ENCODE assay signal across 13 mouse cellular contexts in the genomic region with DNA sequence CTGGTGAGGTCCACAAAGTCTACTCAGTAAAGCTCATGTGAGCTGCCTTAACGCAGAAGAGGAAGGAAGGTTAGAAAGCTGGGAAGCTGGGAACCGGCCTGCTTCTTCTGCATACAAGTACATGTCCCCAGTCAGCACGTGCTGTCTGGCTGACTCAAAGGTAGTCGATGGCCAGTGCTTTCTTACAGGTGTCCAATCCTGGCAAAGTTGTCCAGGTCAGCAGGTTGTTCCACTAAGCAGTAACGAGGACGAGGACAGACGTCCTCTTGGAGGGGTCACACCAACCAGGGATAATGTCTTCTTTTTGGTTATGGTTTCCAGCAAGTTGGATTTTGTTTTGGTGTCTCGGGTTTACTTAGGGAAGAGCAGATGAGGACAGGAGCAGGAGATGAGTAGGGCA. TPM values are rescaled to one million over a fixed set of nuclear protein-coding genes. Genes with fewer than 3 reads are reported as not detected.
DNase-seq lines count a peak whose midpoint lies in the region; ATAC-seq and TF ChIP-seq lines count a peak whose summit lies in the region.
"Had no signal": no experiment of that assay in that cellular context is flagged by ENCODE, and none has a peak within 500 bp of the region (broad histone marks: within the 10 kb centered on the region; RNA-seq: fewer than 3 reads in every experiment).

No protein-coding gene starts in this region.

- no peak for ATAC-seq in limb, embryonic 12.5 days (ENCODE audit: insufficient number of reproducible peaks, insufficient read depth, low FRiP score, low TSS enrichment, low read depth)
- no peak for ATAC-seq in megakaryocyte, adult 5-6 weeks (ENCODE audit: poor library complexity, severe bottlenecking)
- no peak for ATAC-seq in forebrain, embryonic 12.5 days (ENCODE audit: low FRiP score)

- no peak overlapping the region for H3K9ac ChIP-seq in limb, embryonic 12.5 days (replicated peaks)
- H3K9ac ChIP-seq in forebrain, embryonic 12.5 days = no peak overlapping the region
- H3K9ac ChIP-seq: embryonic facial prominence, embryonic 15.5 days had no signal

- H3K4me3 ChIP-seq in gastrocnemius, adult 2 months = no peak overlapping the region; the same call in 1 of the 2 replicates
- no peak overlapping the region for H3K4me3 ChIP-seq in limb, embryonic 12.5 days (replicated peaks)
- no peak overlapping the region for H3K4me3 ChIP-seq in forebrain, embryonic 12.5 days (replicated peaks)
- H3K4me3 ChIP-seq: embryonic facial prominence, embryonic 15.5 days; megakaryocyte, embryonic 14.5 days had no signal

- peaks cover 60% of the 10 kb centered on the region for H3K4me1 ChIP-seq in limb, embryonic 12.5 days (replicated peaks)
- peaks cover 11% of the 10 kb centered on the region for H3K4me1 ChIP-seq in forebrain, embryonic 12.5 days

- no peak for TF ChIP-seq CTCF in gastrocnemius, adult 2 months (IDR thresholded peaks at IDR 0.05)

- H3K4me2 ChIP-seq in limb, embryonic 12.5 days = 0 out of 2 replicates have a peak overlapping the region, but pooled peaks have one; percentile 97
- H3K4me2 ChIP-seq in forebrain, embryonic 12.5 days = no peak overlapping the region
- H3K4me2 ChIP-seq: embryonic facial prominence, embryonic 15.5 days had no signal

- peaks cover 81% of the 10 kb centered on the region for H3K27me3 ChIP-seq in limb, embryonic 12.5 days
- peaks cover 99% of the 10 kb centered on the region for H3K27me3 ChIP-seq in forebrain, embryonic 12.5 days

- H3K27ac ChIP-seq in gastrocnemius, adult 2 months = peak overlapping the region; percentile 88
- H3K27ac ChIP-seq in limb, embryonic 12.5 days = no peak overlapping the region
- no peak overlapping the region for H3K27ac ChIP-seq in forebrain, embryonic 12.5 days
- H3K27ac ChIP-seq: embryonic facial prominence, embryonic 15.5 days had no signal

- peaks cover 6% of the 10 kb centered on the region; the same call in 1 of the 2 replicates for H3K36me3 ChIP-seq in limb, embryonic 12.5 days
- no peaks in the 10 kb centered on the region for H3K36me3 ChIP-seq in forebrain, embryonic 12.5 days (replicated peaks)
- H3K36me3 ChIP-seq: embryonic facial prominence, embryonic 15.5 days had no signal

- H3K9me3 ChIP-seq in limb, embryonic 12.5 days = no peaks in the 10 kb centered on the region
- H3K9me3 ChIP-seq in forebrain, embryonic 12.5 days = no peaks in the 10 kb centered on the region
- H3K9me3 ChIP-seq: embryonic facial prominence, embryonic 15.5 days had no signal

- DNase-seq in gastrocnemius, adult 2 months = no peak
- DNase-seq in gastrocnemius, adult 8-10 months (ENCODE audit: low spot score in 2 of 2) = no peak
- peak; percentile 21 for DNase-seq in ZHBTc4 (ENCODE audit: low read depth, low spot score)
- DNase-seq in induced T-regulatory cell, adult 2 months (ENCODE audit: low read depth) = peak; percentile 6
- DNase-seq in urinary bladder, postnatal 10 days (ENCODE audit: low spot score) = no peak

- intact Hi-C loops in gastrocnemius, adult 2 months (cut with DNase I) = loop anchor here (5.0 kb wide), 2 partner anchors 128 to 178 kb away; a partner anchor contains a TSS

- WGBS in limb, embryonic 12.5 days = 24% methylated on average over 8 of the region's 8 CpGs
- WGBS in forebrain, embryonic 12.5 days = 3% methylated on average over 8 of the region's 8 CpGs

RNA-seq across cellular contexts. Expression of a gene that starts 1.6 kb away (rescaled TPM):
- total RNA-seq in gastrocnemius, adult 2 months (2021) = 1 to 10 TPM; 2.7 to 3.3 TPM
- total RNA-seq in gastrocnemius, adult 8-10 months (2022) = 1 to 10 TPM; 1.8 to 2.8 (median 2.1) TPM
- polyA plus RNA-seq in limb, embryonic 12.5 days (2016; fragmentation: Nextera tagmentation; extraction: Ambion mirVana) = 0.35 and 0.90 TPM in 2 replicates
- 0.27 TPM in 1 of 2 replicates, not detected in the other for total RNA-seq in megakaryocyte, adult 5-6 weeks (2015)
- 0.28 TPM in 1 of 2 replicates, not detected in the other for total RNA-seq in megakaryocyte, adult 5-6 weeks (2017)
- polyA plus RNA-seq in forebrain, embryonic 12.5 days (2016; fragmentation: Nextera tagmentation; extraction: Ambion mirVana) = not detected in 2 replicates
- total RNA-seq: left cerebral cortex, postnatal 14 days had no signal

RNA-seq across cellular contexts. Expression of a gene that starts 12.6 kb away (rescaled TPM):
- total RNA-seq in gastrocnemius, adult 2 months (2021) = under 1 TPM in 1 of 2 experiments, not detected in 1; 0.10 TPM
- total RNA-seq in gastrocnemius, adult 8-10 months (2022) = under 1 TPM in 1 of 4 experiments, not detected in 3; 0.13 TPM
- 0.91 and 0.98 TPM in 2 replicates for polyA plus RNA-seq in limb, embryonic 12.5 days (2016; fragmentation: Nextera tagmentation; extraction: Ambion mirVana)
- not detected in 2 replicates for total RNA-seq in megakaryocyte, adult 5-6 weeks (2015)
- total RNA-seq in megakaryocyte, adult 5-6 weeks (2017) = not detected in 2 replicates
- not detected in 2 replicates for polyA plus RNA-seq in forebrain, embryonic 12.5 days (2016; fragmentation: Nextera tagmentation; extraction: Ambion mirVana)
- total RNA-seq: gastrocnemius, adult 18-20 months; hematopoietic stem cell, adult 5-6 weeks; left cerebral cortex, postnatal 14 days had no signal
- polyA plus RNA-seq: embryonic facial prominence, embryonic 15.5 days had no signal

RNA-seq across cellular contexts. Expression of a gene that starts 14.5 kb away (rescaled TPM):
- 1 to 10 TPM; 2.2 to 2.9 TPM for total RNA-seq in gastrocnemius, adult 2 months (2021)
- 1 to 10 TPM; 1.2 to 1.9 (median 1.5) TPM for total RNA-seq in gastrocnemius, adult 8-10 months (2022)
- 8.2 and 9.2 TPM in 2 replicates for polyA plus RNA-seq in limb, embryonic 12.5 days (2016; fragmentation: Nextera tagmentation; extraction: Ambion mirVana)
- 0.09 and 0.13 TPM in 2 replicates for total RNA-seq in megakaryocyte, adult 5-6 weeks (2015)
- total RNA-seq in megakaryocyte, adult 5-6 weeks (2017) = 0.18 TPM in 1 of 2 replicates, not detected in the other
- not detected in 2 replicates for polyA plus RNA-seq in forebrain, embryonic 12.5 days (2016; fragmentation: Nextera tagmentation; extraction: Ambion mirVana)
- total RNA-seq: left cerebral cortex, postnatal 14 days had no signal

RNA-seq across cellular contexts. Expression of a gene that starts 18.6 kb away (rescaled TPM):
- total RNA-seq in gastrocnemius, adult 2 months (2021) = 1 to 10 TPM; 2.6 to 2.7 TPM
- total RNA-seq in gastrocnemius, adult 8-10 months (2022) = 1 to 10 TPM in 2 of 4 experiments, under 1 TPM in 2; 0.45 to 2.3 (median 1.2) TPM
- polyA plus RNA-seq in limb, embryonic 12.5 days (2016; fragmentation: Nextera tagmentation; extraction: Ambion mirVana) = 3.1 and 4.1 TPM in 2 replicates
- total RNA-seq in megakaryocyte, adult 5-6 weeks (2015) = not detected in 2 replicates
- total RNA-seq in megakaryocyte, adult 5-6 weeks (2017) = not detected in 2 replicates
- polyA plus RNA-seq in forebrain, embryonic 12.5 days (2016; fragmentation: Nextera tagmentation; extraction: Ambion mirVana) = not detected in 2 replicates
- total RNA-seq: left cerebral cortex, postnatal 14 days had no signal
- polyA plus RNA-seq: embryonic facial prominence, embryonic 15.5 days had no signal

RNA-seq across cellular contexts. Expression of a gene that starts 23.2 kb away (rescaled TPM):
- total RNA-seq in gastrocnemius, adult 2 months (2021) = 1 to 10 TPM; 2.8 to 3.1 TPM
- total RNA-seq in gastrocnemius, adult 8-10 months (2022) = 1 to 10 TPM; 1.3 to 2.9 (median 2.0) TPM
- 7.7 and 7.9 TPM in 2 replicates for polyA plus RNA-seq in limb, embryonic 12.5 days (2016; fragmentation: Nextera tagmentation; extraction: Ambion mirVana)
- 0.93 TPM in 1 of 2 replicates, not detected in the other for total RNA-seq in megakaryocyte, adult 5-6 weeks (2015)
- not detected in 2 replicates for total RNA-seq in megakaryocyte, adult 5-6 weeks (2017)
- 0.32 TPM in 1 of 2 replicates, not detected in the other for polyA plus RNA-seq in forebrain, embryonic 12.5 days (2016; fragmentation: Nextera tagmentation; extraction: Ambion mirVana)
- total RNA-seq: left cerebral cortex, postnatal 14 days had no signal

Comparison
In these comparisons a context has a peak if more than half of its experiments do, and no peak if none do; other contexts are left out.
1. DNase-seq: peak in ZHBTc4 (single experiment) and induced T-regulatory cell, adult 2 months (single experiment); none in gastrocnemius, adult 2 months (single experiment), gastrocnemius, adult 8-10 months (0 of 2) and urinary bladder, postnatal 10 days (single experiment).